Mouse (Mus musculus): Measurements from ENCODE around the gene Cabp2. TPM values are rescaled to one million over a fixed set of nuclear protein-coding genes. Genes with fewer than 3 reads are reported as not detected.

Cabp2 gene
- polyA plus RNA-seq, 1 experiment from 2014 or later: not detected

DNA sequence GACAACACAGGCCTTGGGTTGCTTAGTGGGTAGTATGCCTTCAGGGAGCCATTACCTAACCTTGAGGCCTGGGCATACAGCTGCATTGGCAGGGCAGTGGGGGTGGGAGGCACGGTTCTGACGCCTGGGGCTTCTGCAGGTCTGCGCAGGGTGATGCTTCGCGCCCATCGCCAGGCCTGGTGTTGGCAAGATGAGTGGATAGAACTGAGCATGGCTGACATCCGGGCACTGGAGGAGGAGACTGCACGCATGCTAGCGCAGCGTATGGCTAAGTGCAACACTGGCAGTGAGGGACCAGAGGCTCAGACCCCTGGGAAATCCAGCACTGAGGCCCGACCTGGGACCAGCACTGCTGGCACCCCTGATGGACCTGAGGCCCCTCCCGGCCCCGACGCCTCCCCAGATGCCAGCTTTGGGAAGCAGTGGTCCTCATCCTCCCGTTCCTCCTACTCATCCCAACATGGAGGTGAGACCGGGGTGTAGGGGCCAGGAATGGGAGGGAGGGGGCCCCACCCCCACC lies 23.4 kb downstream of the Cabp2 start:
- ATAC-seq (ENCODE audit: low FRiP score, low TSS enrichment) (no peak), DNase-seq (no peak)
- Histone ChIP-seq H3K27ac (replicated peaks; ENCODE audit: low read depth, low read length) (no peak overlapping the region), H3K9ac (replicated peaks; ENCODE audit: low read length) (no peak overlapping the region), H3K27me3 (ENCODE audit: control insufficient read depth, insufficient read depth, low read length) (no peaks in the 10 kb centered on the region), H3K36me3 (ENCODE audit: control insufficient read depth, insufficient read depth, low read length) (peaks cover 50% of the 10 kb centered on the region), H3K4me3 (replicated peaks; ENCODE audit: low read depth, low read length) (no peak overlapping the region), H3K4me1 (ENCODE audit: control insufficient read depth, insufficient read depth, low read length) (peaks cover 17% of the 10 kb centered on the region), H3K4me2 (ENCODE audit: low read length) (no peak overlapping the region), H3K9me3 (ENCODE audit: control insufficient read depth, low read length) (no peaks in the 10 kb centered on the region)
- 94% methylated on average over 16 of the region's 16 CpGs for WGBS

GRCm38 (mm10) chr19:4106654-4107053 lies 25.3 kb downstream of the Cabp2 start:
- Histone ChIP-seq H3K4me2 (ENCODE audit: low read length) (no peak overlapping the region), H3K4me1 (ENCODE audit: control insufficient read depth, insufficient read depth, low read length) (peaks cover 7% of the 10 kb centered on the region), H3K36me3 (ENCODE audit: control insufficient read depth, insufficient read depth, low read length) (peaks cover 68% of the 10 kb centered on the region), H3K27me3 (ENCODE audit: control insufficient read depth, insufficient read depth, low read length) (no peaks in the 10 kb centered on the region), H3K27ac (replicated peaks; ENCODE audit: low read depth, low read length) (no peak overlapping the region), H3K4me3 (replicated peaks; ENCODE audit: low read depth, low read length) (no peak overlapping the region), H3K9me3 (ENCODE audit: control insufficient read depth, low read length) (no peaks in the 10 kb centered on the region), H3K9ac (replicated peaks; ENCODE audit: low read length) (no peak overlapping the region)
- DNase-seq: no peak
- no peak for ATAC-seq (ENCODE audit: low FRiP score, low TSS enrichment)
- WGBS: 95% methylated on average over 14 of the region's 14 CpGs

DNA sequence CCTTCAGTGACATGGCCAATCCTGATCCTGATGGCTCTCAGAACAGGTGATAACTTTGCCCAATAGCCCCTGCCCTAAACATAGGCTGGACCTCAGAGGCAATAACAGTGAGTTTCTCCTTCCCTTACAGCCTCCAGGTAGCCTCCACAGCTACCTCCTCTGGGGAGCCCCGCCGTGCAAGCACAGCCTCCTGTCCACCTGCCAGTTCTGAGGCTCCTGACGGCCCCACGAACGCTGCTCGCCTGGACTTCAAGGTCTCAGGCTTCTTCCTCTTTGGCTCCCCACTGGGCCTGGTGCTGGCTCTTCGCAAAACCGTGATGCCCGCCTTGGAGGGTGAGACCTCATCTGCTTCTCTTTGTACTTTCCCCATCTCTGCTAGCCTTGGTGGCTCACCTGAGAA lies 27.2 kb downstream of the Cabp2 start:
- no peak for ATAC-seq (ENCODE audit: low FRiP score, low TSS enrichment)
- no peak for DNase-seq
- H3K4me2 ChIP-seq (ENCODE audit: low read length): no peak overlapping the region
- no peaks in the 10 kb centered on the region for H3K4me1 ChIP-seq (ENCODE audit: control insufficient read depth, insufficient read depth, low read length)
- no peak overlapping the region for H3K27ac ChIP-seq (replicated peaks; ENCODE audit: low read depth, low read length)
- no peaks in the 10 kb centered on the region for H3K9me3 ChIP-seq (ENCODE audit: control insufficient read depth, low read length)
- H3K27me3 ChIP-seq (ENCODE audit: control insufficient read depth, insufficient read depth, low read length): no peaks in the 10 kb centered on the region
- H3K9ac ChIP-seq (replicated peaks; ENCODE audit: low read length): no peak overlapping the region
- H3K36me3 ChIP-seq (ENCODE audit: control insufficient read depth, insufficient read depth, low read length): peaks cover 76% of the 10 kb centered on the region
- H3K4me3 ChIP-seq (replicated peaks; ENCODE audit: low read depth, low read length): no peak overlapping the region
- 89% methylated on average over 9 of the region's 9 CpGs for WGBS

DNA sequence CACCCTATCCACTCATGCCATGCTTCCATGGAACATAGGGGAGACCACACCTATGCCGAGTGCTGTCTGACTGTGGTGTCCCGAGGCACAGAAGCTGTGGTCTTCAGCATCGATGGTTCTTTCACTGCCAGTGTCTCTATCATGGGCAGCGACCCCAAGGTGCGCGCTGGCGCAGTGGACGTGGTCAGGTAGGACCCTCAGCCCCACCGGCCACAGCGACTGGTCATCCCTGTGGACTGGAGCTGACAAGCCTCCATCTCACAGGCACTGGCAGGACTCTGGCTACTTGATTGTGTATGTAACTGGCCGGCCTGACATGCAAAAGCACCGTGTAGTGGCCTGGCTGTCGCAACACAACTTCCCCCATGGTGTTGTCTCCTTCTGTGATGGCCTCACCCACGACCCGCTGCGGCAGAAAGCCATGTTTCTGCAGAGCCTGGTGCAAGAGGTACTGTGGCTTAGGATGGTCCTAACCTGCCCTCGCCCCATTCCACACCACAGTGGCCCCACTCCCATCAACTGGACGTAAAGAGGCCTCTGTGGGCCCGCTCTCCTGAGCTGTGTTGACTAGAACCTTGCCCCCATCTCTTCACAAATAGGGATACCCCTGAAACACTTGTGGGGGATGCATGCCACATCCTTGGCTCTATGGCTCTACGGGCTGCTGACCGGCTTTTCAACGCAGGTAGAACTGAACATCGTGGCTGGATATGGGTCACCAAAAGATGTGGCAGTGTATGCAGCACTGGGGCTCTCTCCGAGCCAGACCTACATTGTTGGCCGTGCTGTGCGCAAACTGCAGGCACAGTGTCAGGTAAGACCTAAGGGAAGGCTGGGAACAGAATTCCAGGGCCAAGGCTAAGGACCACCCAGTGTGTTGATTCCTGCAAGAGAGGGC lies 30.9 kb downstream of the Cabp2 start:
- H3K27me3 ChIP-seq (ENCODE audit: control insufficient read depth, insufficient read depth, low read length): no peaks in the 10 kb centered on the region
- ATAC-seq (ENCODE audit: low FRiP score, low TSS enrichment) (no peak), DNase-seq (no peak)
- peaks cover 85% of the 10 kb centered on the region for H3K36me3 ChIP-seq (ENCODE audit: control insufficient read depth, insufficient read depth, low read length)
- 93% methylated on average over 26 of the region's 26 CpGs for WGBS
- no peak overlapping the region for H3K4me3 ChIP-seq (replicated peaks; ENCODE audit: low read depth, low read length)
- H3K9me3 ChIP-seq (ENCODE audit: control insufficient read depth, low read length): no peaks in the 10 kb centered on the region
- no peaks in the 10 kb centered on the region for H3K4me1 ChIP-seq (ENCODE audit: control insufficient read depth, insufficient read depth, low read length)
- no peak overlapping the region for H3K27ac ChIP-seq (replicated peaks; ENCODE audit: low read depth, low read length)
- H3K4me2 ChIP-seq (ENCODE audit: low read length): no peak overlapping the region
- H3K9ac ChIP-seq (replicated peaks; ENCODE audit: low read length): no peak overlapping the region

GRCm38 (mm10) chr19:4113186-4113805 lies 31.9 kb downstream of the Cabp2 start:
- no peaks in the 10 kb centered on the region for H3K27me3 ChIP-seq (ENCODE audit: control insufficient read depth, insufficient read depth, low read length)
- WGBS: 87% methylated on average over 13 of the region's 13 CpGs
- no peaks in the 10 kb centered on the region for H3K9me3 ChIP-seq (ENCODE audit: control insufficient read depth, low read length)
- no peak overlapping the region for H3K4me2 ChIP-seq (ENCODE audit: low read length)
- no peaks in the 10 kb centered on the region for H3K4me1 ChIP-seq (ENCODE audit: control insufficient read depth, insufficient read depth, low read length)
- ATAC-seq (ENCODE audit: low FRiP score, low TSS enrichment) (no peak), DNase-seq (peak; percentile 23)
- peaks cover 87% of the 10 kb centered on the region for H3K36me3 ChIP-seq (ENCODE audit: control insufficient read depth, insufficient read depth, low read length)
- no peak overlapping the region for H3K4me3 ChIP-seq (replicated peaks; ENCODE audit: low read depth, low read length)
- H3K9ac ChIP-seq (replicated peaks; ENCODE audit: low read length): no peak overlapping the region
- no peak overlapping the region for H3K27ac ChIP-seq (replicated peaks; ENCODE audit: low read depth, low read length)

GRCm38 (mm10) chr19:4113806-4114230 lies 32.4 kb downstream of the Cabp2 start:
- no peaks in the 10 kb centered on the region for H3K9me3 ChIP-seq (ENCODE audit: control insufficient read depth, low read length)
- peaks cover 83% of the 10 kb centered on the region for H3K36me3 ChIP-seq (ENCODE audit: control insufficient read depth, insufficient read depth, low read length)
- H3K9ac ChIP-seq (replicated peaks; ENCODE audit: low read length): no peak overlapping the region
- H3K4me1 ChIP-seq (ENCODE audit: control insufficient read depth, insufficient read depth, low read length): no peaks in the 10 kb centered on the region
- no peak overlapping the region for H3K4me2 ChIP-seq (ENCODE audit: low read length)
- no peaks in the 10 kb centered on the region for H3K27me3 ChIP-seq (ENCODE audit: control insufficient read depth, insufficient read depth, low read length)
- no peak for ATAC-seq (ENCODE audit: low FRiP score, low TSS enrichment)
- WGBS: 77% methylated on average over 5 of the region's 5 CpGs
- H3K4me3 ChIP-seq (replicated peaks; ENCODE audit: low read depth, low read length): no peak overlapping the region
- H3K27ac ChIP-seq (replicated peaks; ENCODE audit: low read depth, low read length): no peak overlapping the region
- DNase-seq: no peak

DNA sequence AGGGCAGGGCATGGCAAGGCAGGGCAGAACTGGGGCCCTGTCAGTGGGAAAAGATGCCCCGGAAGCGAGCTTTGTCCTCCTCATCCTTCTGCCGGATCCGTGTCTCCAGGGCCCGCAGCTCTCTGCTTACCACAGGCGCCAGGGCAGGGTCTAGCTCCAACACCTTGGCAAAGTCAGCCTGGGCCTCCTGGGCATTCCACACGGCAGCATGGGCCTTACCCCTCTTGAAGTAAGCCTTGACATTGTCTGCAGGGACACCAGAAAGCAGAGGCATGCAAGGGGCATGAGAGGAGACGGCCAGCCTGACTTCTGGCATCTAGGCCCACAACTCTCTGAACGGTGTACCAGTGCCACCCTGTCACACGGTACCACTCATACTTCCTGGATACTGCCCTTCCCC lies 33.2 kb downstream of the Cabp2 start:
- Histone ChIP-seq H3K36me3 (ENCODE audit: control insufficient read depth, insufficient read depth, low read length) (peaks cover 77% of the 10 kb centered on the region), H3K4me1 (ENCODE audit: control insufficient read depth, insufficient read depth, low read length) (no peaks in the 10 kb centered on the region), H3K9me3 (ENCODE audit: control insufficient read depth, low read length) (no peaks in the 10 kb centered on the region), H3K27me3 (ENCODE audit: control insufficient read depth, insufficient read depth, low read length) (no peaks in the 10 kb centered on the region), H3K9ac (replicated peaks; ENCODE audit: low read length) (no peak overlapping the region), H3K4me2 (ENCODE audit: low read length) (no peak overlapping the region), H3K27ac (replicated peaks; ENCODE audit: low read depth, low read length) (no peak overlapping the region), H3K4me3 (replicated peaks; ENCODE audit: low read depth, low read length) (no peak overlapping the region)
- DNase-seq (no peak), ATAC-seq (ENCODE audit: low FRiP score, low TSS enrichment) (no peak)
- WGBS: 91% methylated on average over 10 of the region's 10 CpGs

GRCm38 (mm10) chr19:4115144-4115543 lies 33.8 kb downstream of the Cabp2 start:
- 95% methylated on average over 10 of the region's 10 CpGs for WGBS
- ATAC-seq (ENCODE audit: low FRiP score, low TSS enrichment): no peak
- H3K4me1 ChIP-seq (ENCODE audit: control insufficient read depth, insufficient read depth, low read length): peaks cover 1% of the 10 kb centered on the region

More at GRCm38 (mm10) chr19:4115144-4115543, 33.8 kb downstream of the Cabp2 start:
- Histone ChIP-seq H3K9me3 (ENCODE audit: control insufficient read depth, low read length) (no peaks in the 10 kb centered on the region), H3K9ac (replicated peaks; ENCODE audit: low read length) (no peak overlapping the region), H3K27ac (replicated peaks; ENCODE audit: low read depth, low read length) (no peak overlapping the region), H3K4me2 (ENCODE audit: low read length) (no peak overlapping the region), H3K27me3 (ENCODE audit: control insufficient read depth, insufficient read depth, low read length) (no peaks in the 10 kb centered on the region), H3K4me3 (replicated peaks; ENCODE audit: low read depth, low read length) (no peak overlapping the region), H3K36me3 (ENCODE audit: control insufficient read depth, insufficient read depth, low read length) (peaks cover 71% of the 10 kb centered on the region)
- DNase-seq: no peak
